Mouse (Mus musculus) fibroblast of lung, adult 2 months (primary cell): ENCODE measurements around the gene Sbp.
"Not testable (repeated sequence)": the region's sequence is repeated elsewhere in the genome, so short reads cannot be mapped to it uniquely, and the experiment has no call there.

Source experiments
- DNase-seq: peaks from one replicate; pipeline ENCODE4 v3.0.0-alpha.2; 2011; ENCODE audit warnings: low read depth

The Sbp gene

GRCm38 (mm10) chr17:23941372-23941771 lies at the start of gene Sbp:
Gene Sbp (plus strand): TSS chr17:23941672.
- no peak for DNase-seq

GRCm38 (mm10) chr17:23917158-23917557 lies 24.3 kb upstream of the Sbp start, which contains the start of gene Dcpp3:
Gene Dcpp3 (plus strand): TSS chr17:23917458.
- not testable (repeated sequence) for DNase-seq

- peak; percentile 82 for DNase-seq
Measured at GRCm38 (mm10) chr17:23924531-23925007, 16.9 kb upstream of the Sbp start.

- peak; percentile 23 for DNase-seq
Measured at GRCm38 (mm10) chr17:23925090-23925493, 16.4 kb upstream of the Sbp start.

GRCm38 (mm10) chr17:23931157-23931556 lies 10.3 kb upstream of the Sbp start:
- DNase-seq, result no peak

- DNase-seq, result not testable (repeated sequence)
Measured at GRCm38 (mm10) chr17:23947486-23947885, 6.0 kb downstream of the Sbp start.

- no peak for DNase-seq
Measured at GRCm38 (mm10) chr17:23949068-23949467, 7.6 kb downstream of the Sbp start.

- DNase-seq, result not testable (repeated sequence)
Measured at GRCm38 (mm10) chr17:23950828-23951227, 9.4 kb downstream of the Sbp start.

GRCm38 (mm10) chr17:23955174-23955573 lies 13.7 kb downstream of the Sbp start, which contains the start of gene Sbpl:
Gene Sbpl (minus strand): TSS chr17:23955274.
- no peak for DNase-seq

- DNase-seq, result peak; percentile 64
Measured at GRCm38 (mm10) chr17:23960084-23960738, 18.7 kb downstream of the Sbp start.

GRCm38 (mm10) chr17:23961573-23962122 lies 20.2 kb downstream of the Sbp start:
- DNase-seq, result no peak

- no peak for DNase-seq
Measured at GRCm38 (mm10) chr17:23965805-23966425, 24.4 kb downstream of the Sbp start.

GRCm38 (mm10) chr17:23966658-23967401 lies 25.4 kb downstream of the Sbp start:
- DNase-seq, result no peak

- no peak for DNase-seq
Measured at GRCm38 (mm10) chr17:23968780-23969179, 27.3 kb downstream of the Sbp start.

GRCm38 (mm10) chr17:23969231-23969630 lies 27.8 kb downstream of the Sbp start:
- DNase-seq, result no peak

GRCm38 (mm10) chr17:23971315-23971714 lies 29.8 kb downstream of the Sbp start:
- DNase-seq, result no peak

GRCm38 (mm10) chr17:23976665-23977064 lies 35.2 kb downstream of the Sbp start:
- DNase-seq, result no peak

GRCm38 (mm10) chr17:23979471-23979870 lies 38.0 kb downstream of the Sbp start:
- no peak for DNase-seq

GRCm38 (mm10) chr17:23980297-23980909 lies 38.9 kb downstream of the Sbp start, which contains the start of gene Prss30:
Gene Prss30 (minus strand): TSS chr17:23980566.
- no peak for DNase-seq

GRCm38 (mm10) chr17:23982912-23983311 lies 41.4 kb downstream of the Sbp start:
- DNase-seq, result no peak

- DNase-seq, result no peak
Measured at GRCm38 (mm10) chr17:23984989-23985388, 43.5 kb downstream of the Sbp start.

- no peak for DNase-seq
Measured at GRCm38 (mm10) chr17:23989802-23990201, 48.3 kb downstream of the Sbp start.
